Mouse (Mus musculus) kidney, postnatal 25 days (tissue): ENCODE results near the gene Zfp13.

Source experiments
- DNase-seq, 2 experiments: peaks; one replicate each; pipeline ENCODE4 v3.0.0; 2021; ENCODE audit warnings: mixed read lengths in 2 of 2

Zfp13 gene

DNA sequence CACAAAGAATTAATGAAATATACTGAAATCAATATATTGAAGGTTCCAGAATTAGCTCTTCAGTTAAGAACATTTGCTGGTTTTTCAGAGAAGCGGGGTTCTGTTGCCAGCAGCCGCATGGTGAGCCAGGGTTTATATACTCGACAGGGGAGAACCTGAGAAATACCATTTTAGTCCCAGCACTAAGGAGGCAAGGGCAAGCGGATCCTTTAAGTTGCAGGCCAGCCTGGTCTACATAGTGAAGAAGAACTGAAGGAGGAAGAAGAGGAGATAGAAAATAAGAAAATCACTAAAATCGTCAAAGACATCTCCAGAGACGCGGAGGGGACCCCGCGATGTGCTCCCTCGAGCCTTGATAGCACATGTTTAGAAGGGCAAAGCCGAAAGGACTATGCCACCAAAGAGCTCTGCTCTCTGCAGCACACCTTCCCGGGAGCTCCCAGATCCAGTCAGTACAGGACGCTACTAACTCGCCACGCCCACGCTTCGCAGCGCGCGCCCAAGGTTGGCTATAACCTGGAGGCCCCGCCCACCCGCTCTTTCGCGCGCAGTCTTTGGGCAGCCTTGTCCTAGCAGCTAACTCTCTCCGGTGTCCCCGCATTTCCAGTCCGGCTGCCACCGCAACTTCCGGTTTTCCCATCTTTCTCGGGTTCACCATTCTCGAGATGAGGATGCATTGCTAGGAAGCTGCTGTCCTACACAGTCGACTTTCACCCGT, 6.9 kb downstream of the Zfp13 start:
- DNase-seq, result peak; percentile 99

DNA sequence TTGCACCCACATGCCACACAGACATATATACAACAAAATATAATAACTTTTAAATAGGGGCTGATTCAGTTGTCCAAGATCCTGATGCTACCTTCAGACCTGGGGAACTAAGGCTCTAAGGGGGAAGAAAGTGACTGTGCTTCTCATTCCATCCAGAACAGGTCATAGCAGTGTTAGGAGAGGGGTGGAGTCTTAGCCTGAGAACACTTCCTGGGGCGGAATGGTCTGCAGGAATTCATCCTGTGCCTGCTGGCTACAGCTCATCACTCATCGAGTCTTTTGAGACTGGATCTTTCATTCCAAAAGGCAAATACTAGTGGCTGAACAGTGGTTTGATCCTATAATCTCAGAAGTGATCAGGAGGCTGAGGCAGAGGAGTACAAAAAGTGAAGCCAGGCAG, 12.0 kb downstream of the Zfp13 start:
- DNase-seq, result no peak

DNA sequence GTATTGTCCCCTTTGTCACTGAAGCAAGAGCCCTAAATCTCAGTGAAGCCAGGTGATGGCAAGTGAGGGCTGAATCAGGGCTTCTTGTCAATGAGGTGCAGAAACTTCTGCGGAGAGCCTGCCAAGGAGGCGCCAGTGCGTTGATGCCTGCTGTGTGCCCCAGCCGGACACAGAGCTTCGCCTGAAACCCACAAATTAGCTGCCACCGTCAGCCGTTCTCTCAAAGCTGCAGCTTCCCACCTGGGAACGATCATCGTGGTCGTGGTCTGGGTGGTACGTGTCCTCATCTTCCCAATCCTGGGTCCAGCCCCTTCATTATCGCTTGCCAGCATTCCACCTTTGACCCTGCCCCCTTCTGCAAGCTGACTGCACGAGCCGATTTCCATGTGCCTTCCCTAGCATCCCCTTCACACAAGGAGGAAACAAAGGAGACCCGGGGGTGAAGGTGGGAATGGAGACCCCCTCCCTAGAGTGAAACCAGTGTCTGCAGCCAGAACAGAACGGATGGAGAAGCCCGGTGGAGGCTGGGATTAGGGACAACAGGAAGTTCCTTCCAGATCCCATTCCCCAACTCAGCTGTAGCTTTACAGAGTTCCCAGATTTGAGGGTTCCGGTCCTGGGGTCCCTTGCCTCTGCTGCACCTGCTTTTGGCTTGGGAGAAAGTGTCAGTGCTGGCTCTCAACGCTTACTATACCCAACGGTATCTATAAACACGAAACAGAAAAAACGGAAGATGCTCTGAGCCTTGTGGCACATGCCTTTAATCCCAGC, 13.4 kb downstream of the Zfp13 start:
- peak; percentile 60 for DNase-seq

DNA sequence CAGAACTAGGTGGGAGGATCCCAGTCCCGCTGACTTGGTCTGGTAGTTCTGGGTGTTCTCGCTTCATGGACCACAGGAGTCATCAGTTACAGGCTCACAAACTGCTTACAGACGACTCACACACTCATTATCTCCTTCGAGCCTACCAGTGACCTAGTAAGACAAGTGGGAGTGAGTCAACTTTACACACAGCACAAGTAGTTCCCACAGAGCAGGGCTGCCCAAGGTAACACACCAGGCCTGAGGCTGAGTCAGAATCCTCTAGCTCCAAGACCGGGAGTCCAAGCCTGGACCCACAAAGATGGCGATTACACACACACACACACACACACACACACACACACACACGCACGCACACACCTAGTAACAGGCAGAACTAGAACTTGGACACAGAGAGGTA, 14.5 kb downstream of the Zfp13 start:
- no peak for DNase-seq

DNA sequence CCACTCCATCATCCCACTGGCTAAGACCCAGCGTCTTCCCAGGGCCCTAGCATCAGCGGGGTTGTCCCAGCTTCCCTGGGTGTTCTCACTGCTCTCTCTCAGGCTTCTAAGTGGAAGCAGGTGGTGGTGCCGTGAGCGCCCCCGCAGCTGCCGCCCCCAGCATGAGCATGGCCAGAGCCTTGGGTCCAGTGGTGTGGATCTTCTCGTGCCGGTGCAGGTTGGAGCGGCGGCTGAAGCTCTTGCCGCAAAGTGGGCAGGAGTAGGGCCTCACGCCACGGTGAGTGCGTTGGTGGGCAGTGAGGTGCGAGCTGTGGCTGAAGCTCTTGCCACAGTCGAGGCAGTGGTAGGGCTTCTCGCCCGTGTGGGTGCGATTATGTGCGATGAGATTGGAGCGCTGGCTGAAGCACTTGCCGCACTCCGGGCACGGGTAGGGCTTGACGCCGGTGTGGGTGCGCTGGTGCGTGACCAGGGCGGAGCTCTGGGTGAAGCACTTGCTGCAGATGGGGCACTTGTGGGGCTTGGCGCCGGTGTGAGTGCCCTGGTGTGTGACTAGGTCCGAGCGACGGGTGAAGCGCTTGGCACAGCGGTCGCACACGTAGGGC, 23.2 kb downstream of the Zfp13 start:
- DNase-seq, result no peak

DNA sequence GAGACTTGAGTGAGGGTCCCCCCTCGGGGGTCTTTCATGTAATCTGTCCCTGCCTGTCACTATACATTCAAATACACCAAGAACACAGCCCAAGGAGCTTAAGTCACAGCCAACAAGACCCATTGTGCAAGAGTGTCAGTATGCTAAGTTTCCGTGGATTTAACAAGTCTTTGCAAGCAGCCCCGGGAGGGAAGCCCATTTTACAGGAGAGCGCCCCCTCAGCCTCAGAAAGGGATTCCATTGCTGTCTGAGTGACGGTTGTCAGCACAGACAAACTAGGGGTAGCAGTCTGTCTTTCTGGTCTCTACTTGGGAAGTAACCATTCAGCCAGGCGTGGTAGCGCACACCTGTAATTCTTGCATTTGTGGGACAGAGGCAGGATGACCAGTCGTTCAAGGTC, 25.2 kb downstream of the Zfp13 start:
- no peak for DNase-seq

DNA sequence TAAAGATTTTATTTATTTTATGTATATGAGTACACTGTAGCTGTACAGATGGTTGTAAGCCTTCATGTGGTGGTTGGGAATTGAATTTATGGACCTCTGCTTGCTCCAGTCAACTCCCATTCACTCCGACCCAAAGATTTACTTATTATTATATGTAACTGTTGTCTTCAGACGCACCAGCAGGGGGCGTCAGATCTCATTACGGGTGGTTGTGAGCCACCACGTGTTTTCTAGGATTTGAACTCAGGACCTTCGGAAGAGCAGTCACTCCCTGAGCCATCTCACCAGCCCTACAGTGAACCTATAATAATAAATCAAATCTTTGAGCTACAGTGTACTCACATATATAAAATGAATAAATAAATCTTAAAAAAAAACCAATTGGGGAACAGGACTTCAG, 27.2 kb downstream of the Zfp13 start:
- DNase-seq, result no peak

DNA sequence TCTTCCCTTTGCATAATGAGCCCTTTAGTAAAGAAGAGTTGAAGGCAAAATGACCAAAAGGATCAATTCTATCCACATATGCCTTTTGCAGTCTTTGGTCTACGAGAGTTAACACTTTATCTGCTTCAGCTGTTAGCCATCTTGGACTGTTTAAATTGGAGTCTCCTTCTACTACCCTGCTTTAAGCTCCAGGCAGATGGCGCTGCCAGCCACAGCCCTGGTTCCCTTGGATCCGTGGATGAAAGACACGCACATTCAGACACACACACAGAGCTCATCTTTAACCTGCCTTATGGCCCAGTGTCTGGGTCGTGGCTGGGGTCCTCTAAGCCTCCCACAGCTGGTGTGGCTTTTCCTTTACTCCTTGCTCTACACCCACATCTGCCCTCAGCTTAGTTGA, 28.2 kb downstream of the Zfp13 start:
- no peak for DNase-seq

DNA sequence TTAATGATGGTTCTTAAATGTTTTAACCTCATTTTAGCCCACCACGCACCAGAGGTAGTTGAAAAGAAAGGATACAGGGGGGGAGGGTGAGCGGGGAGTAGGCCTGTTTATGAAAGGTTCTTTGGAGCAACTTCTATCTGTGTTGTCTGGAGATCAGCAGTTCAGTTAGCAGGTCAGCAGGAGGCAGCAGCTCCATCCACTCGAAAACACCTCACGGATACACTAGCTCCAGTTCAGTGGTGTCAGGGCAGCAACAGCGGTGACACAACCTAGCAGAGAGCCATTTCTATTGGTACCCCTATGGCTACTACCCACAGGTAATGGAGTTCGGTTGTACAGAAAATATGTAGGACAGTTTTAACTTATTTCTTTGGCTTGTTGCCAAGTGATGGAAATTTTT, 29.3 kb downstream of the Zfp13 start:
- peak; percentile 59 to 71 for DNase-seq

DNA sequence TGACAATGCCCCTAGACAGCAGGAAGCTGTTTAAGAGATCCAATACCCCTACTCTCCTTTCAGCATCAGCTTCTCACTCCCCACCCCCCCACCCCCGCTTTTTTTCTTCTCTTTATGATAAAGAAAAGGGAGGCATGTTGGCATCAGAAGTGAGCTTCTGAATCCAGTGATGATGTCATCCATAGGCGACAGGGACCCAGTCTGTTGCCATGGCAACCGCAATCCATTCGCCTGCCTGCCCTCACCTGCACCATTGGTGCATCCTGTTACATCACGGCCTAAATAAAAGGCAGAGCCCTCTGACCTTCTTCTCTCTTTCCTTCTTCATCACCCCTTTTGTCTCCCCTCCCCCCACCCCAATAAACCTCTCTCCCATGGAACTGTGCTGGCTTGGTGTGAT, 30.9 kb downstream of the Zfp13 start:
- DNase-seq, result no peak

DNA sequence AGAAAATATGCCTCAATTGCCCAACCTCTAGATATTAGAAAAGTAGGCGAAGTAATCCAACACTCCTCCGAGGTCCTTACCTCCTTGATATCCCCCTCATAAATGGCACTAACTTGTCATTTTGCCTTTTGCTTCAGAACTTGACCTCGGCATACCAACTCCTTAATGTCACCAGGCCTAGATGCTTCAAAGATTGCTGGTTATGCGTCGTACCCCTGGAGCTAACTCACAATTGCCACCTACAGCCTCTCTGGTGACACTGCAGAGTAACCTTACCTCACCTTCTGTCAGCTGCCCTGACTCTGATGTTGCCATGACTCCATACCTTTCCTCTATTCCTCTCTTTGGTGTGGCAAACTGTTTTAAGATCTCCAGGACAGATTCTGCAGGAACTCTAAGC, 32.5 kb downstream of the Zfp13 start:
- DNase-seq, result no peak

DNA sequence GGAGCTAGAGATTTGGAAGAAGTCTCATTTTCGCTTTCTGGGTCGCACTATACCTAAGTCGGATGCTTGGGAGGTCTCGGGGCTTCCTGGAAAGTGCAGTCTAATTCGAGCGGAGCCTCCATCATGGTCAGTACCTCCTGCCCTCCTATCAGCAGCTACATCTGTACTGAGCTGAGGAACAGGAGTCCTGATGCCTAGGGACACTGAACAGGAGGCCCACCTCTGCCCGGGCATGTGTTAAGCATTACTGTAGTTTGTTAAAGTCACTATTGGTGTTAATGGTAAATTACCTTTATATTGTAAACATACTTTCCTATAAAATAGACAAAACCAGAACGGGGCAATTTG, 34.9 kb downstream of the Zfp13 start:
- DNase-seq, result no peak

DNA sequence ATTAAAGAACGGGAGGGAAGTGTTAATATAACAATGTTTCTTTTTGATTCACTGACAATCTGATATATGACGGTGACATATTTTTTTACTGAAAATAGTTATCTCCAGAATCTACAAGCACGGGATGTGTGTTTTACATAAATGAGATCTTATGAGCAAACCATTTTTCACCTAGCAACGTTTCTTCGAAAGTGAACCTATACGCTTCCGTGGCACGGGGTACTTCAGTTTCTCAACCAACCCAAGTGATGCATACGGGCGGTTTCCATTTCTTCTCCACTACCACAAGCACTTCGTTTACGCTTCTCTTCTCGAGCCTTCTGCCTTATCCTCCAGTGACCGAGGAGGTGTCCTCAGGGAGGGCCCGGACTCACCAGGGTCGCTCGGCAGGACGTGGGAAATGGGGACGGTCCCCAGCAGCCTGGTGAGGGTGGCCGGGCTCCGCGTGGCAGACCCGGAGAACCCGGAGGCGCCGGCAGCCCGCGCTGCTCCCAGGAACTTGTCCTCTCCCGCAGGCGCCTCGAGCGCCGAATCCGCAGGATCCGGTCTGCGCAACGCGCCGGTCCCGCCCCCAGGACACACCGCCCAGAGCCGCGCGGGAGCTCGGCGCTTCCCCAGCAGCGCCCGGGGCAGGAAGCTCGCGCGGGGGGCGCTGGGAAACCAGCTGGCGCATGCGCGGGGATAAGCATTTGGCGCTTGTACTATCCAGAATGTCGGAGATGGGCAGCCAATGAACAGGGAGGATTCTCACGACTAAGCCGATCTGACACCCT, 35.5 kb downstream of the Zfp13 start, which contains the start of gene Zfp213:
TSS of gene Zfp213 (minus strand) at position 644 of the 773 bp plus-strand sequence.
- peak; percentile 94 to 97 for DNase-seq

DNA sequence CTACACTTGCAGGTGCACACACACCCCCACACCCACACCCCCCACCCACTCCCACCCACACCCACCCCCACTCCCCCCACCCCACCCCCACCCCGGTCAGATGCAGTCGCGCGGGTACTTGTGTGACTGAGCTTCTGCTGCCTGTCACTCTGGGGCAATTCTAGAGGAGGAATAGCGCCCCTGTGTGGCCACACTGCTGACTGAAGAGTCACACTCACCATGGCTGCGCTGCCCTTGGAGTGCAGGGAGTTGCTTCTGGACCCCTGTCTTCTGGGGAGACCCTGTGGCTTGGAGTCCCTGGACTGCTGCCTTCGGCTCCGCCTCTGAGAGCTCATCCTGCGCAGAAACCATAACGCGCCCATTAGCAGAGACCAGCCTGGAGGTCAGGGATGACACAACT, 39.5 kb downstream of the Zfp13 start:
- peak; percentile 59 to 67 for DNase-seq

DNA sequence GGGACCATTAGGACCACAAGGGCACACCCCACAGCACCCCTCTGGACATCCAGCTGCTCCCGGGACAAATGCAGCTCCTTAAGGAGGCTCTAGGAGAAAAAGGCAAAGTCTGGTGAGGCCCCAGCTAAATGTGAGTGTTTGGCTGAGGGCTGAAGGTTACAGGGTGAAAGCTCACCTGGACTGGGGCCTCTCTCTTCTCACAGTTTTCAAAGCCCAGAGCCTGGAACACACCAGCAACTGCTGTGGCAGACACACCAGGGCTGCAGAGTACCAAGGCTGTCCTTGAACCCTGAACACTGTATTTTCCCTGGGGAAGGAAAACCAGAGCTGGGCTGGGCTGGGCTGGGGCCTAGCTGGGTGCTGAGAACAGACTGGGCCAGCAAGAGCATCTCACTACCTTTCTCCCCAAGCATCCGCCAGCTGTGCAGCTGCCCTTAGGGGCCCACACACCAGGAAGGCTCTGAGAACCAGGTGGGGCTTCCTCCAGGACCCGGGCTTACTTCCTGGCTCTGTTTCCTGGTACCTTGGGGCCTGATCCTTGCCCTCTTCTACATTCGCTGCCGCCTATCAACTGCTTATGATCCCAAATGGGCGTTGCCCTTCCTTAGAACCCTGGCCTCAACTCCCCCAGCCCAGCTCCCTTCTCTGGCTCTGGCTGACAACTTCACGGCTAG, 43.9 kb downstream of the Zfp13 start:
- DNase-seq, result no peak

DNA sequence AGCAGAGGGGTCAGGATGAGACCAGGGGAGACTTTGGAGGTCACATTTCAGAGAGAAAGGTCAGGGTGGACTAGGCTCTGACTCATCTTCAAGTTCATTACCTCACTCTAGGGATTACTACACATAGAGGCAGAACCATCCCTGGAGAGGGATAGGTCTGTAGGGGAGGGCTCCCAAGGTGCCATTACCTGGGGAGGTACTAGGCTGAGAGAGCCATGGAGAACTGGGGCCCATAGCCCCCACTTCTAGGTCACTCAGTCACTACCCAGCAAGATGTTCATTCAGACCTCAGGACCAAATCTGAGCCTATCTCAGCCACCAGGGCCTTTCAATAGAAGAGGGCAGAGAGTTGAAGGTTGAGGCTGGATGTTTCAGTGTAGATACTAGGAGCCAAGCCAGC, 45.0 kb downstream of the Zfp13 start:
- DNase-seq, result no peak

DNA sequence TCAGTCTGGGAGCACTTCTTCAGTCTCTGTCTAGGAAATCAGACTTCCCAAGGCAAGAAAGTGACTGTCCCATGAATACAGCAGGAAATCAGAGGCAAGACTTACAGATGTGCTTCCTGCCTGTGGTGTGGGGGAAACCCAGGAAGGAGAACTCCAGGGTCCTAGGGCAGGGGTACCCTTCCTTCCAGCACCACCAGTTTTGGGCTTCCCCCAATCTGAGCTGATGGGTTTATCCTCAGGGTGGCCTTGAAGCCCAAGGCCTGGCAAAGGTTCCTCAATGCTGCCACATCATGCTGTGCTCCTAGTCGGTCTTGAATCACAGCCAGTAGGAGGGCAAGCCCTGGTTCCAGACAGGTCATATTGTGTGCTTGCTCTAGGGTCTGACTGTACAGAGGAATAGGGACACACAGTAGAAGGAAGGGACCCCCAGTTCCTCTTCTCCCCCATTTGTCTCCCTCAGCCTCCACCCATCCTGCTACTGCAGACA, 45.6 kb downstream of the Zfp13 start:
- no peak for DNase-seq

DNA sequence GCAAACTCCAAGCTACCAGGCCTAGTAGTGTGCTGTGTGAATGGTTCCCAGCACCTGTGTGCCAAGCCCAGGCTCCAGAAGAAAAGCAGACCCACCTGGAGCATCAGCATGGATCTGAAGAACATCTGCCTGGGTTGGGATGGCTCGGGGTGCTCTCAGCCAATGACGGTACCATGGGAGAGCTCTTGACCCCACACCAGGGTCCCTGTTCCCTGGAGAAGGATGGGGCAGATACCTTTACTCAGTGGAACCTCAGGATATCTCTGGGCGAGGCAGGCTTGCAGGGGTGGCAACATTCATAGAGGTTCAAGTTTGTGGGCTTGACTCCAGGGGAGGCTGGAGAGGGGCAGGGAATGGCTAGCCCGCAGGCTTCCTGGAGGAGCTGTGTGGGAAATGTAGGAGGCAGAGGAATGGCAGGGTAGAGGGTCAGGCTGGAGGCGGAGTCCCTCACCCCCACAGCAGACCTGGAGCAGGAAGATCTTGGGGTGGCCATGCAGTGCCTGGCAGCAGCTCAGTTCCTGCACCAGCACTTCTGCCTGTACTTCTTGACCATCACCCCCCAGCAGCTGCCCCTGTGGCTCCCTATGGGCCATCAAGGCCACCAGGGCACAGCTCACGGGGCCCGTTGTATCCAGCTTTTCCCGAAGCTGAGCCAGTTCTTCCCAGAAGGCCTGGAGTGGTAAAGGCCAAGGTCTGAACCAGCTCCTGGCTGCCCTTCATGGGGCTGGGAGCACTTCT, 46.2 kb downstream of the Zfp13 start:
- DNase-seq, result no peak

DNA sequence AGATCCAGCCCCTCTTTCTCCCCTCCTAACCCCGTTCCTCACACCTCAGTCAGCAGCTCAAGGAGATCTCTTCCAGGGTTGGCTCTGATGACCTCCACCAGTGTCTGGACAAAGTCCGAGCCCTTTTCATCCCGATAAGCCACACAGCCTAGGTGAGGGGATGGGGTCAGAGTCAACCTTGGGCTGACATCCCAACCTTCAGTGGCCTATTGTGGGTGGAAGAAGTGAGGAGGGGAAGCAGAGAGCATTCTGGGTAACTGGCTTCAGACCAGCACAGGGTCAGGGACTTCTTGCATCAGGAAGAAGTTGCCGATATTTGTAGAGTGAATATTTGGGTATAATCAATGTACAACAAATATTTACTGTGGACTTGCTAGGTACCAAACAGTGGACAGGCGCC, 47.3 kb downstream of the Zfp13 start:
- no peak for DNase-seq

DNA sequence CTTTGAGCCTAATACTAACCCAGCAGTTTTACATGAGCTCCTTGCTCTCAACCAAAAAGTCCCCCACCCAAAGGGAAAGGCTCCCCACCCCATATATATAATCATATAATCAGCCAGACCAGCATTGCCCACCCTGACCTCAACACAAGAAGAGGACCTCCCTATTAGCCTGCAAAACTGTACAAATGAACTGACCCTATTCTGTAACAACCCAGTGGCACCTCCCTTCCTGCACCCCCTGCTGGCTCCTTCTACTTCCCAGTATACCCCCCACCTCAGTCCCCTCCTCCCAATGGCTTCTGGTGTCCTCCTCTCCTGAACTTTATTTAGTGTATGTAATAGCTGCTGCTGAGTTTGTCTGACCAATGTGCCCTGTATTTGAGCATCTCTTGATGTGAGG, 47.9 kb downstream of the Zfp13 start:
- no peak for DNase-seq

DNA sequence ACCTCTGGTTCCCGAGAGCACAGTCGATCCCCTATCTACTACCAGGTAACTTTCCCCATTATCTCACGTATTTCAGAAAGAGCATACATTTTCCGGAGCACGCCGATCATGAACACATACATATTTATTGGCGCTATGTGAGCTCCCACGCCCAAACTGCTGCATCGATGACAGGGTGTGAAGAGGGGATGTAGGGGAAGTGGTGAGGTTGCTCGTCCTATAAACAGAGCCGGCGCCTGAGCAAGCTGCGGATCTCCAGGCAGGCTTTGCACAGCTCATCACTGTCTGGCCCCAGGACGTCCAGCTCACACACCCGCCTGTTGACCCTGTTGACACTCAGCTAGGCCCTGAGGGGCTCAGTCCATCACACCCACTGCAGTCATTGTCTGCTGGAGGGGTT, 48.4 kb downstream of the Zfp13 start:
- no peak for DNase-seq
